Mouse (Mus musculus) liver, embryonic 16.5 days (tissue): ENCODE measurements around the gene Gstp1. TPM values are rescaled to one million over a fixed set of nuclear protein-coding genes. Genes with fewer than 3 reads are reported as not detected.
"Not testable (repeated sequence)": the region's sequence is repeated elsewhere in the genome, so short reads cannot be mapped to it uniquely, and the experiment has no call there.

Experiments
- ATAC-seq: fragments of 200-750 bp; cut with Nextera tagmentation; 2 replicates; pipeline ENCODE4 v1.8.0; 2017; ENCODE audit warnings: low read depth, mild to moderate bottlenecking, moderate number of reproducible peaks, moderate library complexity
- H3K27ac ChIP-seq: fragments of 300-500 bp; sonication (generic); 2 replicates; pipeline ENCODE4 v1.5.1; 2014; ENCODE audit warnings: mild to moderate bottlenecking, low read length
- H3K27me3 ChIP-seq: fragments of 300-500 bp; sonication (generic); 2 replicates; pipeline ENCODE4 v1.6.1; 2014; ENCODE audit warnings: low read depth, low read length, mixed read lengths; ENCODE audit not compliant: control insufficient read depth, insufficient read depth
- H3K36me3 ChIP-seq: fragments of 300-500 bp; sonication (generic); 2 replicates; pipeline ENCODE4 v1.6.1; 2014; ENCODE audit warnings: mild to moderate bottlenecking; ENCODE audit not compliant: control insufficient read depth, insufficient read depth
- H3K4me1 ChIP-seq: fragments of 300-500 bp; sonication (generic); 2 replicates; pipeline ENCODE4 v1.6.1; 2014; ENCODE audit warnings: low read depth, low read length, mixed read lengths; ENCODE audit not compliant: control insufficient read depth
- H3K4me2 ChIP-seq: fragments of 300-500 bp; sonication (generic); 2 replicates; pipeline ENCODE4 v1.6.1; 2014; ENCODE audit warnings: low read depth, low read length, mixed read lengths
- H3K4me3 ChIP-seq: fragments of 300-500 bp; sonication (generic); 2 replicates; pipeline ENCODE4 v1.5.1; 2014; ENCODE audit warnings: low read depth, mild to moderate bottlenecking, low read length
- H3K9ac ChIP-seq: fragments of 300-500 bp; sonication (generic); 2 replicates; pipeline ENCODE4 v1.6.1; 2014; ENCODE audit warnings: low read depth, low read length
- H3K9me3 ChIP-seq: fragments of 300-500 bp; sonication (generic); replicated peaks from 2 replicates; pipeline ENCODE4 v1.6.1; 2016; ENCODE audit warnings: low read length; ENCODE audit not compliant: control insufficient read depth
- WGBS: fragments of 180-500 bp; shearing (Covaris S2); extraction: QIAGEN DNeasy Blood & Tissue Kit; methylation state at CpG from one replicate; pipeline ENCODE4 v1.1.7; 2014; ENCODE audit not compliant: insufficient replicate concordance; 5-methylcytosine and 5-hydroxymethylcytosine counted together
- polyA plus RNA-seq: library from polyadenylated mRNA; unstranded; fragments of >200 nt; fragmentation: Nextera tagmentation; extraction: Ambion mirVana; gene quantifications from 2 replicates; pipeline ENCODE4 v1.2.1, GENCODE M21; 2015

Gstp1 gene
- polyA plus RNA-seq, 1 experiment from 2014 or later = 823 TPM

DNA sequence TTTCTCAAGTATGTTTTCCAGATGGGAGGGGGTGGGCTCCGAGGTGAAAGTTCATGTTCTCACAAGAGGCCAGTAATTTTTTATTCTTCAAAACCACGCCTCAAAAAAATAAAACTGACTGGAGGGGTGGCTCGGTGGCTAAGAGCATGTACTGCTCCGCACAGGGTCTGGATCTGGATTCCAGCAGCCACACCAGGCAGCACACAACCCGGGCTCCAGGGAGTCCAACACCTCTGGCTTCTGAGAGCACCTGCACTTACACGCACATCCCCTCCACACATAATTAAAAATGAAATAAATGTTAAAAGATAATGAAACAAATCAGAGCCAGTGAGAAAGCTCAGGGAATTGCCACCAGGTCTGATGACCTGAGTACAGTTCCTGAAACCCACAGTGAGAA is 28.5 kb upstream of the Gstp1 start:
- ATAC-seq = no peak
- Histone ChIP-seq H3K4me2 (no peak overlapping the region), H3K36me3 (no peaks in the 10 kb centered on the region), H3K9me3 (no peaks in the 10 kb centered on the region), H3K4me1 (peaks cover 6% of the 10 kb centered on the region), H3K27ac (no peak overlapping the region), H3K9ac (no peak overlapping the region), H3K27me3 (no peaks in the 10 kb centered on the region), H3K4me3 (no peak overlapping the region)
- WGBS = 62% methylated on average over 6 of the region's 6 CpGs

DNA sequence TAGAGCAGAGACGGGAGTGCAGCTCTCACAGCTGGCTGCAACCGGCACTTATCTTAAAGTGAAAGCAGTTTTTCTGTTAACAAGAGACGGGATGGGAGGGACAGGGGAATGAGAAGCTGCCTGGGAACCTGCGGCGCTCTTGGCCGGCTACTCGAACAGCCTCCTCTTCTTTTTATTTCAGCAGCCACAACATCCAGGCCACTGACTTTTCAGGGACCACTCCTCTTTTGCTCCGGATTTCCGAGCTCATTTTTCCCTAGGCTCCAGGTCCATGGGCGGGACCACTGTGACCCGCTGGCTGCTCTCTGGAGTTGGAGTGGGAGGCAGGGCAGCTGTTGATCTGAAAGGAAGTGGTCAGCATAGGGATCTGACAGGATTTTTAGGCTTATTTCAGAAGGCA is 26.7 kb upstream of the Gstp1 start:
- ATAC-seq, H3K9ac ChIP-seq, H3K36me3 ChIP-seq, H3K4me3 ChIP-seq, H3K9me3 ChIP-seq, H3K27me3 ChIP-seq, H3K4me2 ChIP-seq, H3K27ac ChIP-seq: not testable (repeated sequence)
- 0% methylated on average over 3 of the region's 11 CpGs for WGBS
- H3K4me1 ChIP-seq = peaks cover 12% of the 10 kb centered on the region

DNA sequence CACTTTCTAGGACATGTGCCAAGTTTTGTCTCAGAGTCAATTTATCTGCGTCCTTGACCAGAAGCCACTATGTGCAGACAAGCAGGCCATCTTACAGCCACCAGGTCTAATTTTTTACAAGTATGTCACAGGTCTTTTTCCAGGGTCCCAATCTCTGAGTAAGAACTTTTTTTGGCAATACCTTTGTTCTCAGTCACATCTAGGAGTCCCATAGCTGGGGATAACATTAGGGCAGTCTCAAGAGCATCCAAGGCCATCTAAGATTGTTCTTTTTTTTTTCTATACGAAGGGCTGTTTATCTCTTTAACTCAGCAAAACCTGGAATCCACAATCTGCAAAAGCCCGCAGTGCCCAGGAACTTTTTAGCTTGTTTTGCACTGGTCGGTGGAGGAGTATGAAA is 25.6 kb upstream of the Gstp1 start:
- not testable (repeated sequence) for H3K27ac ChIP-seq, H3K4me3 ChIP-seq, H3K36me3 ChIP-seq, H3K9ac ChIP-seq, ATAC-seq, H3K9me3 ChIP-seq, H3K27me3 ChIP-seq, H3K4me2 ChIP-seq
- H3K4me1 ChIP-seq = peaks cover 24% of the 10 kb centered on the region
- 33% methylated on average over 3 of the region's 4 CpGs for WGBS

DNA sequence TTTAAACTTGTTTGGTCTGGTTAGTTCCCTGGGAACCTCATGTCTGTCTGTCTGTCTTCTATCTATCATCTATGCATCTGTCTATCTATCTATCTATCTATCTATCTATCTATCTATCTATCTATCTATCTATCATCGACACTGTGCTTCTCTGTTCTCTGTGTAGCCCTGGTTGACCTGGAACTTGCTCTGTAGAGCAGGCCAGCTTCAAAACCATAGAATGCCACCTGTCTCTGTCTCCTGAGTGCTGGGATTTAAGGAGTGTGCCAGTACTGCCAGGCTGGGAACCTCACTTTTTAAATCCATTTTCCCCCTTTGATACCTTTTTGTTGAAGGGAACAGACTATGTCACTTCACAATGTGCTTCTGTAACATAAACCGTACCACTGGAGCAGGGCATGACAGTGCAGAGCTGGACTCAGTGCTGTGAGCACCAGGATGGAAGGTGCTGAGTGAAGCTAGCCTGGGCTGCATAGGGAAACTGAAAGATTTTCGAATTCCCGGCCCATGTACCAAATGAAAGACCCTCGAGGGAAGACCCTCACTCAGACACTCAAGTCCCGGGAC is 23.2 kb upstream of the Gstp1 start:
- WGBS = 58% methylated on average over 5 of the region's 6 CpGs
- H3K9me3 ChIP-seq = no peaks in the 10 kb centered on the region

DNA sequence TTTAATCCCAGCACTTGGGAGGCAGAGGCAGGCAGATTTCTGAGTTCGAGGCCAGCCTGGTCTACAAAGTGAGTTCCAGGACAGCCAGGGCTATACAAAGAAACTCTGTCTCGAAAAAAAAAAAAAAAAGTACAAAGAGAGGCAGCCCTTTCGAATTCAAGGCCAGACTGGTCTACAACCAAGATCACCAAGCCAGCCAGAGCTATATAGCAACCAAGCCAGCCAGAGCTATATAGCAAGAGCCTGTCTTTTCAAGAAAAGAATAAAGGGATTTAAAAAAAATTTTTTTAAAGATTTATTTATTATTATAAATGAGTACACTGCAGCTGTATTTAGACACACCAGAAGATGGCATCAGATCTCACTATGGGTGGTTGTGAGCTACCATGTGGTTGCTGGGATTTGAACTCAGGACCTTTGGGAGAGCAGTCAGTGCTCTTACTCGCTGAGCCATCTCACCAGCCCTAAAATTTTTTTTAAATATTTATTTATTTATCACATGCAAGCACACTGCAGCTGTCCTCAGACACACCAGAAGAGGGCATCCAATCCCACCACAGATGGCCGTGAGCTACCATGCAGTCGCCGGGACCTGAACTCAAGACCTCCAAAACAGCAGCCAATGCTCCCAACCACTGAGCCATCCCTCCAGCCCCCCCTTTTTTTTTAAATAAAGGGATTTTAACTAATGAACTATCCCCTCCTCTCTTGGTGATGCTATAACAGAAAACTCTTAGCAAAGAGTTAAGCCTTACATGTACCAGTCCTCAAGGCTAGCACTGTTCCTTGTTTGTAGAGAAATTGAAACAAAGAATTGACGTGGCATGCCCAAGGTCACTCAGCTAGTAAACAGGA is 22.5 kb upstream of the Gstp1 start:
- H3K9me3 ChIP-seq, H3K4me3 ChIP-seq, H3K4me2 ChIP-seq, H3K36me3 ChIP-seq, H3K9ac ChIP-seq, ATAC-seq, H3K27me3 ChIP-seq: not testable (repeated sequence)
- peaks cover 37% of the 10 kb centered on the region for H3K4me1 ChIP-seq
- H3K27ac ChIP-seq = peak overlapping the region; percentile 85
- 83% methylated on average over 8 of the region's 8 CpGs for WGBS

More for the DNA sequence above, 23.2 kb upstream of the Gstp1 start:
- no peaks in the 10 kb centered on the region for H3K36me3 ChIP-seq
- H3K27ac ChIP-seq = peak overlapping the region; percentile 60
- H3K9ac ChIP-seq = no peak overlapping the region
- no peak overlapping the region for H3K4me2 ChIP-seq
- no peak overlapping the region for H3K4me3 ChIP-seq
- no peak for ATAC-seq
- peaks cover 33% of the 10 kb centered on the region for H3K4me1 ChIP-seq
- H3K27me3 ChIP-seq = no peaks in the 10 kb centered on the region

DNA sequence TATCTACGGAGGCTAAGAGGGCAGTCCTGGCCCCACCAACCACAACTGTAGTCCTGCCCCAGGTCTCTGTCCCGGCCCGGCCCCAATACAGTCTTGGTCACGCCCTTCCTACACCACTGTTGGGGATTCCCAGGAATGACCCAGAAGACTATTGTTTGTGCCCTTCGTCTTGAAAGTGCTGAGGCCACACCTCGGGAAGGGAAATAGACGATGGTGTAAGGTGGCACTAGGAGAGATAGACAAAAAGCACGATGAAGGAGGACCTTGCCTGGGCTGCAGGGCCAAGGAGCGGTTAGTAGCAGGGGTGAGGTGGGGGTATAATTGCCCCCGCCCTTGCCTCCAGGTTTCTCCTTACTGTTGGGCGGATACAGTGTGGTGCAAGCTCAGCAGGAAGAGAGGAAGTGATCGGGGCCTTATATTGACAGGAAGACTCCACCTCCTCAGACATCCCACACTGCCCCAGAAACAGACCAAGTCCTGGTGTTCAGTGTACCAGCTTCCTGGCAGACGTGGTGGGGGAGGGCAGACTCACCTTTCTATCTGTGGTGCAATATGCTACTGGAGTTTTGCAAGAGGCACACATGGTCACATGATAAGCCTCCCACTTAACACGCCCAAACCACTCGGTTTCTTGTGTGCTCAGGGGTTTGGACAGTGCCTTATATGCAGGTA is 21.4 kb upstream of the Gstp1 start, which contains the start of gene Gstp3:
TSS of gene Gstp3 (minus strand) at position 501 of the 672 bp plus-strand sequence.
- Histone ChIP-seq H3K27ac (peak within 1 kb of the TSS; percentile 85), H3K4me1 (peaks cover 37% of the 10 kb centered on the region), H3K4me2 (peak within 1 kb of the TSS; percentile 53), H3K27me3 (no peaks in the 10 kb centered on the region), H3K4me3 (peak within 1 kb of the TSS; percentile 44), H3K9me3 (no peaks in the 10 kb centered on the region), H3K36me3 (no peaks in the 10 kb centered on the region), H3K9ac (peak within 1 kb of the TSS; percentile 60)
- 17% methylated on average over 15 of the region's 15 CpGs for WGBS
- peak; percentile 94 for ATAC-seq

DNA sequence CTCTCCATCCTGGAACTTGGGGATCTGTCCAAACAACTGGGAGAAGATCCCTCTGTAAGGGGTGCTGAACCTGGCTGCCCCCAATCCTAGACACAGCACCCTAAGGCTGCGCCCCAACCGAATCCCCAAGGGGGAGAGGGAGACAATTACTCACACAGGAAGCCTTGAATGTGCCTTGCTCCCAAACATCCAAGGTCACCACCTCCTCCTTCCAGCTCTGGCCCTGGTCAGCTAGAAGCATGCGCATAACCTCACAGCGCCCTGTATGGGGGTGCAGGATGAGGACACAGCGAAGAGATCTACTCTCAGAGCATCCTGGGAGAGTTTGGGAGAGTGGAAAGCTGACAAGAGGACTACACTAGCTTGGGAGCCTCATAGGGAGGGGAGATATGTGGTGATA is 20.8 kb upstream of the Gstp1 start:
- ATAC-seq = no peak
- no peaks in the 10 kb centered on the region for H3K27me3 ChIP-seq
- H3K27ac ChIP-seq = peak overlapping the region; percentile 85
- H3K9me3 ChIP-seq = no peaks in the 10 kb centered on the region
- peak overlapping the region; percentile 60 for H3K9ac ChIP-seq
- peak overlapping the region; percentile 53 for H3K4me2 ChIP-seq
- peaks cover 37% of the 10 kb centered on the region for H3K4me1 ChIP-seq
- peak overlapping the region; percentile 44 for H3K4me3 ChIP-seq
- 87% methylated on average over 5 of the region's 5 CpGs for WGBS
- no peaks in the 10 kb centered on the region for H3K36me3 ChIP-seq

DNA sequence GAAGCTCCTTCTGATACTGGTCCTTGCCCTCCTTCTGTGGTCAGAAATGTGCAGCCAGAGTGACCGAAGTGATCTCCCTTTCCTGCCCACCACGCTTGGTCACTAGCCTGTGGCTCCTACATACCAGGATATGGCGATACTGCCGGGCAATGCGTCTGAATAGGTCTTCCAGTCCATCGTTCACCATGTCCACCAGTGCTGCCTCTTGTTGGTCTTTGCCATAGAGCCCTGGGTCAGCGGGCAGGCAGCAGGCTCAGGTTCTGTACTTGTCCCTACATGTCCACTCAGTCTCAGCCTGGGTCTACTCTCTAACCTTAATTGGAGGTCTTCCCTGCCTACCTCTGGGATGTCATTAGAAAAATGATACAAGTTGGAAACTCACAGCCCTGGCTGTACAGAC is 20.2 kb upstream of the Gstp1 start:
- peak overlapping the region; percentile 85 for H3K27ac ChIP-seq
- H3K4me3 ChIP-seq = peak overlapping the region; percentile 44; the same call in 1 of the 2 replicates
- H3K36me3 ChIP-seq = no peaks in the 10 kb centered on the region
- H3K9me3 ChIP-seq = no peaks in the 10 kb centered on the region
- H3K27me3 ChIP-seq = no peaks in the 10 kb centered on the region
- peaks cover 37% of the 10 kb centered on the region for H3K4me1 ChIP-seq
- H3K4me2 ChIP-seq = peak overlapping the region; percentile 53
- no peak for ATAC-seq
- 80% methylated on average over 7 of the region's 7 CpGs for WGBS
- H3K9ac ChIP-seq = peak overlapping the region; percentile 60
